ENCODE assay signal across 8 mouse cellular contexts in the genomic region with DNA sequence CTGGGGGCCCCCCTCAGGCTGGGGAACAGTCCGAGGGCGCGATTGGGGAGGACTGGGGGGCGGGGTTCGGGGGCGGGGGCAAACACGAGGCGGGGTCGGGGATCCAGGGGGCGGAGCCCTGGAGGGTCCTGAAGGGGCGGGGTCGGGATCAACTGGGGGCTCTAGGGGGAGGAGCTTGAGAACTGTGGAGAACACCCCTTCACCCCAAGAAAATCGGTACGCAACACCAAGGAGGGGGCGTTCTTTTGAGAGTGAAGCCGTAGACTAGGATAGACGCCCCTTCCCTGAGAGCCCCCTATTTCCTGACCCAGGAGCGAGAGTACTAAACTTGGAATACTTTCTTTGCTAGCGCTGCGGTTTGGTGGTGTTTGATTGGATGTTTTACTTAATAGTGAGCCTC. TPM values are rescaled to one million over a fixed set of nuclear protein-coding genes. Genes with fewer than 3 reads are reported as not detected.
A peak's percentile ranks its signal among the peaks of the same experiment; 100 is the strongest.
DNase-seq lines count a peak whose midpoint lies in the region; ATAC-seq and TF ChIP-seq lines count a peak whose summit lies in the region.

No protein-coding gene starts in this region.

- intact Hi-C loops in gastrocnemius, postnatal 14 days (cut with DNase I; ENCODE audit: low total_unique reads): no loop called here

- H3K79me2 ChIP-seq in liver, adult 2 months (ENCODE audit: control insufficient read depth, insufficient read depth, low read length): peaks cover 15% of the 10 kb centered on the region

- peak overlapping the region; percentile 53 for H3K4me3 ChIP-seq in liver, adult 2 months (ENCODE audit: insufficient read depth, low read depth, low read length)
- peak overlapping the region; percentile 54 for H3K4me3 ChIP-seq in embryonic facial prominence, embryonic 11.5 days (ENCODE audit: low read depth, low read length)
- peak overlapping the region; percentile 51 for H3K4me3 ChIP-seq in hindbrain, embryonic 14.5 days (replicated peaks; ENCODE audit: low read length)
- H3K4me3 ChIP-seq in midbrain, embryonic 13.5 days (replicated peaks): peak overlapping the region; percentile 52

- no peak for TF ChIP-seq CTCF in liver, adult 2 months (IDR thresholded peaks at IDR 0.05; ENCODE audit: low read depth, low read length)

- no peak for DNase-seq in liver, adult 2 months (ENCODE audit: extremely low read depth, low read depth, low spot score)
- no peak for DNase-seq in liver
- DNase-seq in embryonic facial prominence, embryonic 11.5 days (ENCODE audit: low spot score): peak; percentile 84
- DNase-seq in hindbrain, embryonic 14.5 days (ENCODE audit: low spot score): peak; percentile 61
- no peak for DNase-seq in layer of hippocampus, adult 8-10 months (ENCODE audit: low spot score in 2 of 2)
- no peak for DNase-seq in gastrocnemius, postnatal 14 days
- no peak for DNase-seq in adrenal gland, postnatal 36 days

- H3K36me3 ChIP-seq in liver, adult 2 months (ENCODE audit: control insufficient read depth, insufficient read depth, low read length): peaks cover 20% of the 10 kb centered on the region; the same call in 1 of the 2 replicates
- peaks cover 21% of the 10 kb centered on the region for H3K36me3 ChIP-seq in embryonic facial prominence, embryonic 11.5 days (replicated peaks; ENCODE audit: control insufficient read depth, insufficient read depth, low read depth, low read length)
- peaks cover 35% of the 10 kb centered on the region for H3K36me3 ChIP-seq in hindbrain, embryonic 14.5 days (replicated peaks; ENCODE audit: control insufficient read depth, insufficient read depth)
- H3K36me3 ChIP-seq in midbrain, embryonic 13.5 days: peaks cover 54% of the 10 kb centered on the region

- peaks cover 11% of the 10 kb centered on the region for H3K4me1 ChIP-seq in liver, adult 2 months (ENCODE audit: control insufficient read depth, insufficient read depth, low read length)
- H3K4me1 ChIP-seq in embryonic facial prominence, embryonic 11.5 days (ENCODE audit: control insufficient read depth, insufficient read depth, low read length): peaks cover 2% of the 10 kb centered on the region
- peaks cover 23% of the 10 kb centered on the region for H3K4me1 ChIP-seq in hindbrain, embryonic 14.5 days (replicated peaks; ENCODE audit: control insufficient read depth, insufficient read depth, low read length)
- peaks cover 72% of the 10 kb centered on the region for H3K4me1 ChIP-seq in midbrain, embryonic 13.5 days (replicated peaks)

- peak overlapping the region; percentile 22; the same call in 1 of the 2 replicates for H3K27ac ChIP-seq in liver, adult 2 months (replicated peaks; ENCODE audit: insufficient read depth, low read depth, low read length)
- peak overlapping the region; percentile 59 for H3K27ac ChIP-seq in embryonic facial prominence, embryonic 11.5 days (replicated peaks; ENCODE audit: low read depth, low read length)
- peak overlapping the region; percentile 82 for H3K27ac ChIP-seq in hindbrain, embryonic 14.5 days
- H3K27ac ChIP-seq in midbrain, embryonic 13.5 days: peak overlapping the region; percentile 82

- no peaks in the 10 kb centered on the region for H3K9me3 ChIP-seq in embryonic facial prominence, embryonic 11.5 days (replicated peaks; ENCODE audit: control insufficient read depth, low read length)
- no peaks in the 10 kb centered on the region for H3K9me3 ChIP-seq in hindbrain, embryonic 14.5 days (ENCODE audit: control insufficient read depth, low read length)
- H3K9me3 ChIP-seq in midbrain, embryonic 13.5 days: no peaks in the 10 kb centered on the region

- H3K27me3 ChIP-seq in liver, adult 2 months (ENCODE audit: control insufficient read depth, insufficient read depth, low read length): no peaks in the 10 kb centered on the region
- no peaks in the 10 kb centered on the region for H3K27me3 ChIP-seq in embryonic facial prominence, embryonic 11.5 days (ENCODE audit: control insufficient read depth, insufficient read depth, low read length)
- no peaks in the 10 kb centered on the region; the same call in 1 of the 2 replicates for H3K27me3 ChIP-seq in hindbrain, embryonic 14.5 days (ENCODE audit: control insufficient read depth, insufficient read depth, low read length)
- peaks cover 13% of the 10 kb centered on the region for H3K27me3 ChIP-seq in midbrain, embryonic 13.5 days

- ATAC-seq in embryonic facial prominence, embryonic 11.5 days (replicated peaks; ENCODE audit: insufficient number of reproducible peaks, low FRiP score, low TSS enrichment, low read depth): no peak; the same call in 1 of the 2 replicates
- peak; percentile 18 for ATAC-seq in hindbrain, embryonic 14.5 days (ENCODE audit: low FRiP score)
- ATAC-seq in midbrain, embryonic 13.5 days: peak; percentile 14; the same call in 1 of the 2 replicates

- H3K9ac ChIP-seq in liver, adult 2 months (ENCODE audit: low read depth, low read length): peak overlapping the region; percentile 62
- H3K9ac ChIP-seq in embryonic facial prominence, embryonic 11.5 days (replicated peaks; ENCODE audit: low read length): peak overlapping the region; percentile 61
- H3K9ac ChIP-seq in hindbrain, embryonic 14.5 days: peak overlapping the region; percentile 61
- peak overlapping the region; percentile 64 for H3K9ac ChIP-seq in midbrain, embryonic 13.5 days (replicated peaks)

- WGBS in liver, adult 2 months: under 1% methylated on average over 16 of the region's 20 CpGs
- 0% methylated on average over 14 of the region's 20 CpGs for WGBS in embryonic facial prominence, embryonic 11.5 days
- 2% methylated on average over 16 of the region's 20 CpGs for WGBS in hindbrain, embryonic 14.5 days
- WGBS in midbrain, embryonic 13.5 days: 2% methylated on average over 20 of the region's 20 CpGs

- peak overlapping the region; percentile 46 for H3K4me2 ChIP-seq in embryonic facial prominence, embryonic 11.5 days (ENCODE audit: low read depth, low read length)
- H3K4me2 ChIP-seq in hindbrain, embryonic 14.5 days (replicated peaks): peak overlapping the region; percentile 64
- H3K4me2 ChIP-seq in midbrain, embryonic 13.5 days (replicated peaks): peak overlapping the region; percentile 64

- TF ChIP-seq POLR2A in liver, adult 2 months (IDR thresholded peaks at IDR 0.05; ENCODE audit: extremely low read depth, insufficient read depth, low read length): no peak

RNA-seq across cellular contexts. Expression of a gene that starts 0.6 kb away (rescaled TPM):
- 11.1 and 12.7 TPM in 2 replicates for total RNA-seq in liver, adult 2 months (2014; rRNA removed)
- 23.9 and 30.2 TPM in 2 replicates for polyA plus RNA-seq in liver, adult 2 months (2012; rRNA removed)
- 7.3 and 8.4 TPM in 2 replicates for polyA plus RNA-seq in embryonic facial prominence, embryonic 11.5 days (2014; fragmentation: Nextera tagmentation; extraction: Ambion mirVana)
- polyA plus RNA-seq in hindbrain, embryonic 14.5 days (2014; fragmentation: Nextera tagmentation; extraction: Ambion mirVana): 10.4 and 11.4 TPM in 2 replicates
- 20.3 TPM in 2 replicates for polyA plus RNA-seq in midbrain, embryonic 13.5 days (2015; fragmentation: Nextera tagmentation; extraction: Ambion mirVana)
- total RNA-seq in layer of hippocampus, adult 8-10 months (2022): 10 to 100 TPM; 28.8 to 36.0 (median 32.5) TPM
- 10 to 100 TPM; 13.5 to 16.1 TPM for total RNA-seq in gastrocnemius, postnatal 14 days (2021)
- 10 to 100 TPM; 26.5 to 36.1 TPM for total RNA-seq in adrenal gland, postnatal 36 days (2021)

RNA-seq across cellular contexts. Expression of a gene that starts 0.6 kb away (rescaled TPM):
- 47.2 and 58.5 TPM in 2 replicates for total RNA-seq in liver, adult 2 months (2014; rRNA removed)
- 95.4 and 105 TPM in 2 replicates for polyA plus RNA-seq in liver, adult 2 months (2012; rRNA removed)
- polyA plus RNA-seq in embryonic facial prominence, embryonic 11.5 days (2014; fragmentation: Nextera tagmentation; extraction: Ambion mirVana): 11.3 and 12.8 TPM in 2 replicates
- 24.9 and 29.6 TPM in 2 replicates for polyA plus RNA-seq in hindbrain, embryonic 14.5 days (2014; fragmentation: Nextera tagmentation; extraction: Ambion mirVana)
- polyA plus RNA-seq in midbrain, embryonic 13.5 days (2015; fragmentation: Nextera tagmentation; extraction: Ambion mirVana): 18.1 and 19.6 TPM in 2 replicates
- total RNA-seq in layer of hippocampus, adult 8-10 months (2022): 10 to 100 TPM; 39.9 to 87.4 (median 58.2) TPM
- 10 to 100 TPM; 32.9 to 35.7 TPM for total RNA-seq in gastrocnemius, postnatal 14 days (2021)
- total RNA-seq in adrenal gland, postnatal 36 days (2021): 100 to 1,000 TPM; 178 to 181 TPM

RNA-seq across cellular contexts. Expression of a gene that starts 7.1 kb away (rescaled TPM):
- total RNA-seq in liver, adult 2 months (2014; rRNA removed): 8.3 and 10.2 TPM in 2 replicates
- 15.8 and 30.8 TPM in 2 replicates for polyA plus RNA-seq in liver, adult 2 months (2012; rRNA removed)
- 55.0 and 59.9 TPM in 2 replicates for polyA plus RNA-seq in embryonic facial prominence, embryonic 11.5 days (2014; fragmentation: Nextera tagmentation; extraction: Ambion mirVana)
- polyA plus RNA-seq in hindbrain, embryonic 14.5 days (2014; fragmentation: Nextera tagmentation; extraction: Ambion mirVana): 39.2 and 43.2 TPM in 2 replicates
- polyA plus RNA-seq in midbrain, embryonic 13.5 days (2015; fragmentation: Nextera tagmentation; extraction: Ambion mirVana): 56.5 and 57.2 TPM in 2 replicates
- total RNA-seq in layer of hippocampus, adult 8-10 months (2022): 10 to 100 TPM; 24.2 to 27.1 (median 26.1) TPM
- total RNA-seq in gastrocnemius, postnatal 14 days (2021): 10 to 100 TPM; 10.2 to 13.8 TPM
- total RNA-seq in adrenal gland, postnatal 36 days (2021): 10 to 100 TPM; 29.2 to 30.2 TPM

RNA-seq across cellular contexts. Expression of a gene that starts 11.4 kb away (rescaled TPM):
- total RNA-seq in liver, adult 2 months (2014; rRNA removed): not detected in 2 replicates
- 0.18 TPM in 1 of 2 replicates, not detected in the other for polyA plus RNA-seq in liver, adult 2 months (2012; rRNA removed)
- 0.36 TPM in 2 replicates for polyA plus RNA-seq in embryonic facial prominence, embryonic 11.5 days (2014; fragmentation: Nextera tagmentation; extraction: Ambion mirVana)
- 0.59 TPM in 1 of 2 replicates, not detected in the other for polyA plus RNA-seq in hindbrain, embryonic 14.5 days (2014; fragmentation: Nextera tagmentation; extraction: Ambion mirVana)
- polyA plus RNA-seq in midbrain, embryonic 13.5 days (2015; fragmentation: Nextera tagmentation; extraction: Ambion mirVana): 0.40 and 0.52 TPM in 2 replicates
- total RNA-seq in layer of hippocampus, adult 8-10 months (2022): 1 to 10 TPM in 2 of 4 experiments, not detected in 2; 1.4 to 1.8 TPM
- not detected for total RNA-seq in gastrocnemius, postnatal 14 days (2021)
- not detected for total RNA-seq in adrenal gland, postnatal 36 days (2021)

RNA-seq across cellular contexts. Expression of a gene that starts 13.0 kb away (rescaled TPM):
- total RNA-seq in liver, adult 2 months (2014; rRNA removed): 9.8 and 10.9 TPM in 2 replicates
- 19.4 and 27.7 TPM in 2 replicates for polyA plus RNA-seq in liver, adult 2 months (2012; rRNA removed)
- polyA plus RNA-seq in embryonic facial prominence, embryonic 11.5 days (2014; fragmentation: Nextera tagmentation; extraction: Ambion mirVana): 26.0 and 26.3 TPM in 2 replicates
- 47.7 and 49.2 TPM in 2 replicates for polyA plus RNA-seq in hindbrain, embryonic 14.5 days (2014; fragmentation: Nextera tagmentation; extraction: Ambion mirVana)
- 49.8 and 56.9 TPM in 2 replicates for polyA plus RNA-seq in midbrain, embryonic 13.5 days (2015; fragmentation: Nextera tagmentation; extraction: Ambion mirVana)
- total RNA-seq in layer of hippocampus, adult 8-10 months (2022): 10 to 100 TPM; 64.3 to 90.9 (median 81.8) TPM
- 10 to 100 TPM; 24.4 to 24.7 TPM for total RNA-seq in gastrocnemius, postnatal 14 days (2021)
- total RNA-seq in adrenal gland, postnatal 36 days (2021): 10 to 100 TPM; 37.0 to 45.9 TPM

Comparison
In these comparisons a context has a peak if more than half of its experiments do, and no peak if none do; other contexts are left out.
1. DNase-seq: peak in embryonic facial prominence, embryonic 11.5 days (single experiment) and hindbrain, embryonic 14.5 days (single experiment); none in liver, adult 2 months (single experiment), liver (single experiment), layer of hippocampus, adult 8-10 months (0 of 2), gastrocnemius, postnatal 14 days (single experiment) and adrenal gland, postnatal 36 days (0 of 2).
2. H3K27ac ChIP-seq: peak in every context shown above with its lines; median percentile 82 in hindbrain, embryonic 14.5 days; 82 in midbrain, embryonic 13.5 days; 59 in embryonic facial prominence, embryonic 11.5 days; 22 in liver, adult 2 months.
3. Peak in every context shown above with its lines, with median percentiles within 50 percentile points of each other: H3K4me3 ChIP-seq, H3K9ac ChIP-seq and H3K4me2 ChIP-seq.